Mouse (Mus musculus): ENCODE measurements around the gene Tbc1d32.

The Tbc1d32 gene

DNA sequence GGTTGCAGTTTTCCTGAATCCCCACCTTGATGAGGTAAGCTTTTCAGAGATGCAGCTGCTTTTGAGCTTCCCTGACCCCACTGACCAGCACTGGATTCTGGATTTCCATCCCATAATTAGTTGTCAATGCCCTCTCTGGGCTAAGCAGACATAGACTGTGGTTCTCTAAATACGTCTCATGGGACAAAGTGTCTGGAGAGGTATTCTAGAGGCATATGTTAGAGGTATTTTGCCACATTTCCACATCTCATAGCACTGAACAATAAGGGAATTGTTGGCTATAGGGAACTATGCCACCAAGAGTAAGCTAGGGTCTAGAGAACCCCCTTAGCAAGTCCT, 121.5 kb downstream of the Tbc1d32 start:
- no peak for DNase-seq (ENCODE audit: low spot score in 2 of 2)

DNA sequence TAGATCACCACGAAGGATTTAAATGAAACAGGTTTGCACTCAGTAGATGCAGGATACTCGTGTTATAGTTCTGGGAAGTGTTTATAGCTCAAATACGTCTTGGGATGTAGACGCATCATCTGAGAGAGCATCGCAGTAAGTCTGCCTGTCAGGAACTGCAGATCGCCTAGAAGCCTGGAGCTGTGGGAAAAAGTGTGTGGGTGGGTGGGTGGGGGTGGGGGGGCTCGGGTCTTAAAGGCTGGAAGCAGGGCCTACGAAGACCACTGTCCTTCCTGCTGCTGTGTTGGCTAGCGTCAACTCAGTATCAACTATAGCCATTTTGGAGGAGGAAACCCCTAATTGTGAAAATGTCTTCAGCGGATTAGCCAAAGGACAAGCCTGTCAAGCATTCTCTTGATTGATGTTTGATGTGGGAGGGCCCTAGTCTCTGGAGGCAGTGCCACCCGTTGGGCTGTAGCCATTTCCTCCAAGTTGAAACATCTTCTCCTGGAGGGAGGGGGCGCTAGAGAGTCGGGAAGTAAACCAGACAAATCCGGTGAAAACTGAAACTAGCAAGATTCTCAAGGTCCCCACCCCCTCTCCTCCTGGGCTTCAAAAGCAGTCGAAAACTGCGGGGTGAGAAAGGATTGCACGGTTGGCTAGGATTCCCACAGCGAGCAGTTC, 122.0 kb downstream of the Tbc1d32 start, which contains the start of gene Msl3l2:
TSS of gene Msl3l2 (plus strand) at position 585 of the 663 bp plus-strand sequence.
- DNase-seq (ENCODE audit: low spot score in 2 of 2), result peak; percentile 85 to 91

DNA sequence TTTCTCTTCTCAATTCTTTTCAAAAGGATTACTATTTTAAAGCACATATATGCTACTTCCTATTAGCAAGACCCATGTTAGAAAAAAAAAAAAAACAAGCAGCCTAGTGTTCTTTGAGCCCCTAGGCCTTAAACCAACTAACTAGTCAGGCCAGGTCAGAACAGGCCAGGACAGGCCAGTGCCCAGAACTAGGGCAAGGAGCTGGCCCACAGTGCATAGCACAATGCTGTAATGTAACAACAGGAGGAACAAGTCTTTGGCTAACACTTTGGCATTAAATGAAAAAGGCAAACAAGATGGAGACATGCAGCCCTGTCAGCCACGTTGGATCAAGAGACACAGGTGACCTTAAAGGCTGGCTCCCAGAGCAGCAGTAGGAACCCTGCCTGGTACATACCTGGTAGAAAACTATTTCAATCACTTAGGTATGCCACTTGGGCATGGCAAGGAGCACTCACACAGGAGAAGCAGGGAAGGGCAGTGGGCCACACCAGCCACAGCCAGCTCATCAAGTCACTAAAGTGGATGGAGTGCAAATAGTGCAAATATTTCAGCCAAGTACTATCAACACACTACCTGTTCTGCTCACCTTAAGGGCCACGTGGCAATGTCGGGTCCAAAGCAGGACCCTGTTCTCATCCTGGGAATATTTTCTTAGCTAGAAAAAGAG, 128.7 kb downstream of the Tbc1d32 start:
- DNase-seq (ENCODE audit: low spot score in 2 of 2), result no peak

DNA sequence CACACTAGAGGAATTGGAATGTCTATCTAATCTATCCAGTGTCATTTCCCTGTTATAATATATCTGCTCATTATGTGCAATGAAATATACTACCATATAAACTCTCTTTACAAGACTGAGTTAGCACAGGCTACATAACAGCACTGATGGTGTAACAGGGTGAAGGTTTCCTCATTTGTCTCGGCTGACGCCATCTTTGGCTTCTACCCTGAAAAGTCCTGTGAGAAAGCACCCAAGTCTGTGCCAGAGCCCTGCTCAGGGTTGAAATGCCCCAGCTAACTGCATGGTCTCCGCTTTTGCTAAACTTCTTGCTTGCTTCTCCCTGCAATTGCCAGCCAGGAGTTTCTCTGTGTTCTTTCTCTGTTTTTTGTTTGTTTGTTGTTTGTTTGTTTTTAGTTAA, 129.4 kb downstream of the Tbc1d32 start:
- no peak for DNase-seq (ENCODE audit: low spot score in 2 of 2)

DNA sequence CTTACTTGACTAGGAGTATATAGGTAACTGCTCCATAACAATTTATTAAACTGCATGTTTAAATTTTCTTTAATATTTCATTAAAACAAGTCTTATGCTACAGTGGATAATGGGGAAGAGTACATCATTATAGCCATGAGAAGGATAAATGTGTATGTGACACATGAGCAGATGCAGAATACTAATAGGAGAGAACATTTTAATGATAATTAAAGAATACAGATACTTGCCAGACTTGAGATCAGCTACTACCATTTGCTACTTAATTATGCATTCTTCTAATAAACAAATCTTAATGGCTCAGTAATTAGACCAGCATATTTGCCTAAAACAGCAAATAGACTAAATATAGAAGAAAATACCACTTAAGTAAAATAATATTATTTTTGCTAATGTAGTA, 131.7 kb downstream of the Tbc1d32 start:
- no peak for DNase-seq (ENCODE audit: low spot score in 2 of 2)

DNA sequence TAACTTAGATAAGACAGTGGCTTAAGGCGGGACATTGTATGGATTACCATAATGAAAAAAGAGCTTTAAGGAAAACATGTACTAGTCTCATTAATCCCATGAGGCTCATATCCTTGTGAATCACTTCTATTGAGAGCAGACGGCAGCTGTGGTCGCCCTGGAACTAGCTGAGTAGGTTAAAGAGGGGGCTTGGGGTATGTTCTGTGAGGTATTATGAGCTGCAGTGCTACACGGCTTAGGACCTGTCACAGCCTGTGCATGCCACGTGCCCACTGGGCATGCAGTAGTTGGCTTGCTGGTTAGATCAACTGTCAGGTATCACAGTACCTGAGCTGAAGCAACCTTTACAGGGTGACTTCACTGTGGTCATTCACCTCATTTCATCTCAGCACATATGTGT, 133.9 kb downstream of the Tbc1d32 start:
- no peak for DNase-seq (ENCODE audit: low spot score in 2 of 2)

DNA sequence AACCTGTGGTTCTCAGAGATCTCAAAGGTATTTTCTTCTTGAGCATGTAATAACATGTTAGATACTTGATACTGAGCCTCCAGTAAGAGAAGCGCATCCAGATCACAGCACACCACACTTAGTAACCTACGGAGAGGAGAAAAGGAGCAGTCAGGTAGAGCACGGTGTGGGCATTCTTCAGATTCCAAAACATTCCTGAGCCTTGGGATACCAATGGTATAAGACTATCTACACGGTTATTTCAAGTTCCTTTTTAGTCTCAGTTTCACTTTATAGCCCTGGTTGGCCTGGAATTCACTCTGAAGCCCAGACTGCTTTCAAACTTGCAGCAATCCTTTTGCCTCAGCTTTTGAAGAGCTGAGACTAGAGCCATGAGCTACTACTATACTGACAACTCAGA, 138.8 kb downstream of the Tbc1d32 start:
- no peak for DNase-seq (ENCODE audit: low spot score in 2 of 2)

DNA sequence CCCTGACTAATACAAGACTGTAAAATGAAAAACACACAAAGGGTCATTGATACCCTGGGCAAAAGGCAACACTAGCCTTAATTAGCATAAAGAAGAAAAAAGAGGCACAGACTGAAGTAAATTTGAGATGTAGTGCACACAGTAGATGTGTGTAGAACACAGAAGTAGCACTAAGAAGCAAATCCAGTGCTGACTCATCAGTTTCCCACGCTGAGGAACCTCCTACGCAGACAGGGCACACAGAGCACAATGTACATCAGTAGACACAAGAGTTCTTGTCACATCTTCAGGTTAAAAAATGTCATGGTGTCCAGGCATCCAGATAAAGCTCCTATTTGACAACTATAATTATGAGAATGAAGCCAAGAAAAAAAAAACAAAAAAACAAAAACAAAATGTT, 165.7 kb downstream of the Tbc1d32 start:
- DNase-seq (ENCODE audit: low spot score in 2 of 2), result no peak

DNA sequence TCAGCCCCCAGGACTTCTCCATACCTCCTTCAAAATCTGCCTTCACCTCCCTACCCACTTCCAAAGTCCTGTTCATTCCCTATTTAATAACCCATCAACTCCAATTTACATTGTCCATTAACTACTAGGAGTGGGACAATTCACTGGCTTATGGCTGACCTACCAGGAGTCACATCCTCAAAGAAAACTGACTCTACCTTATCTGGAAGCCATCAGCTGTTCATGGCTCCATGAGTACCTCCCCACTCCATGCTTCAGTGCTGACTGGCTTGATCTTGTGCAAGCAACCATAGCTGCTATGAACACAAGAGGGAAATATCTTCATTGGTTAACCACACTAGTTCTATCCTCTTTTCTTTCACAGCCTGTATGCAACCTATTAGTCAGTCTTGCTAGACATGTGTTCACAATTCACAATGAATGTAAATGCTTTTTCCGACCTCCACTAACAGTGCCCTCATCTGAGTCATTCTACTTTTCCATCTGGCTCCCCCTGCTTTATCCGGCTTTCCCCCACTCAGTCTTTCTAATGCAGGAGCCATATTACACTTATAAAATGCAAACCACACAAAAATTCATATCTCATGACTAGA, 167.2 kb downstream of the Tbc1d32 start:
- no peak for DNase-seq (ENCODE audit: low spot score in 2 of 2)

DNA sequence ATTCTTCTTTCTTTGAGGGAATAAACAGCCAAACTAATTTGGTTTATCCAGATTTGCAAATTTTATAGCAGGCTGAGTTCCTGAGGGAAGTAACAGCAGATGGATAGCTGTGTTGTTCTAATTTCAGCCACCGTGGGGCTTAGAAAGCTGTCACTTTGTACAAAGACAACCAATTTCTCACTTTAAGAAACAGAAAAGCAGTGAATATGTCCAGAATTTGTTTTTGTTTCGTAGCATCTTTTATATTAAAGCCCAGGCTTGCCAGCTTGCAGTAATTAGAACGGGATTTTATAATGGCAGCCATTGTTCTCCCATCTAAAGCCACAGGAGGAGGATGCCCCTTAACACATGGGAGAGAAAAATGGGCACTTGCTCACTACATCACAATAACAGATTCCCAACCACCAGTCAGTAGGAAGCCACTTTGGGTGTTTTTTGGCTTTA, 169.5 kb downstream of the Tbc1d32 start:
- no peak for DNase-seq (ENCODE audit: low spot score in 2 of 2)

DNA sequence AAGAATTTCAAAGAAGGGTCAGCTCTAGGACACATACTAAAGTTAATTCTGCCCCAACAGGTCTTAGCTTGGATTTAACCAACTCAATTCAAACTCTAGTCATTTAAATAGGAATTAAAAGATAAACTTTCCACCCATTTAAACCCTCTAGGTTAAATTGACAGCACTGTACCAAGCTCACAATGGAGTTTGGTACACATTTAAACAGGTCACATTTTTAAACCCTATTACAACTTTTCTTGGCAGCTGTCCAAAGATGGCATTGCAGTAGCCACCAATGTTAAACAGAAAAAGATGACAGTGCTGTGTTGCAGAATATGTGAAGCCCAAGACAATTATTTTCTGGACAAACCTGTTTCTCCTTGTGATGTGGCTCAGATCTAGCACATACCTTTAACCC, 203.1 kb downstream of the Tbc1d32 start:
- DNase-seq (ENCODE audit: low spot score in 2 of 2), result no peak

DNA sequence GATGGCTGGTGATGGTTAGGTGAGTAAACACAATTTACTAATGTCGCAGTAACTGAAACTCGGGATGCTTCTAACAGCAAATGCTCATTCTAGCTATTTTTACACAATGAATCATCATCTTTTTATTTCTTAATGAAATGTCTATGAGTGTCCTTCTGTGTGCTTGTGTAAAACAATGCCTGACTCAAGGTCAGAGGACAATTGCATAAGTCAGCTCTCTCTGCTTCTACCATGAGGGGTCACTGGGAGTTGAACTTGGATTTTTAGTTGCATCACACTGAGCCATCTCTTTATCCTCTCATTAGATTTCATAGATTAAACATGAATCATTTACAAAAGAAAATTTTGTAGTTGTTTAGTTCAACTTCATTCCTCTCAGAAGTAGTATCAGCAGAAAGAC, 203.9 kb downstream of the Tbc1d32 start:
- DNase-seq (ENCODE audit: low spot score in 2 of 2), result no peak

DNA sequence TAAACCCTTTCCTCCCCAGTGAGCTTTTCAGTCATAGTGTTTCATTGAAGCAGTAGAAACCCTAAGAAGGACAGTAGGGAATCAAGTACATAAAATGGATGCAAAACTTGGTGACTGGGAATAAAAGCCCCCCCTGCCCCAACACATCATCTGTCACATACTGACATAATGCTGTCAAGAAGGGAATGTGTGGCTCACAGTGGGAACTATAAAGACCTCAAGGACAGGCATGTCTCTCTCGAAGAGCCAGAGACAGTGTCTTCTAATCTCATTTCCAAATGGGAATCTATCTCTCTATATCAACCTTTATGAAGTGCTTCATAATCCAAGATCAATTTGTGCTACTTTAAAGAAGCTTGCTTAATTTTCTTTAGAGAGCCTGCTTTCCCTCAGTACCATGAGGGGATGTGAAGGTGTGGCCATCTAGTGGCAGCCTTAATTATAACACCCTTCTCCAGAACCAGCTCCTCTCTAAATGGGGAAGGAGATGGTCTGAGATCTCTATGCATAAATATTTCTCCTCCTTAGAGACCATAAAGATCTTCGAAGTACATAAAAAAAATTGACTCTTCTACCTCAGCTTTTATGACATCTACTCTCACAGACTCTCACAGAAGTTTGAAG, 248.5 kb downstream of the Tbc1d32 start:
- DNase-seq (ENCODE audit: low spot score in 2 of 2), result peak; percentile 7 to 52

DNA sequence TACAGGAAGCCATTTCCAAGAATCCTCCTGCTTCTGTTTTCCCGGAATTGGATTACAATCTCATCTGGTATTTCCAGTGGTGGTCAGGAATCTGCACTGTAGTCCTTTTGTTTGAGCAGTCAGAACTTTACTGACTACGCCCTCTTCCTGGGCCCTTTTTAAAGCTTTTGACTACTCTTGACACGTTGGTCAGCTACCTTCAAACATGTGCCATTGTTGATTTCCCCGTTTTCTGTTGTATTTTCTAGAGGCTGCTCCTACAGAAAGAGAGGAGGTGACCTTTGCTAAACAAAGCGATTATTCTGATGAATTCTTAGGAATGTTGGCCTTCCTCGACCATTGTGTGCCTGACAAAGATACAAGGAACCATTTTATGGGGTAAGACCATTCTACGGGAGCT, 250.5 kb downstream of the Tbc1d32 start:
- DNase-seq (ENCODE audit: low spot score in 2 of 2), result no peak

Measured in frontal cortex, postnatal 10 days (tissue).